Mouse (Mus musculus) liver, embryonic 12.5 days (tissue): ENCODE data around the gene Ppfibp2. TPM values are rescaled to one million over a fixed set of nuclear protein-coding genes. Genes with fewer than 3 reads are reported as not detected.

Experiments used
- polyA plus RNA-seq: library from polyadenylated mRNA; unstranded; fragments of >200 nt; fragmentation: Nextera tagmentation; extraction: Ambion mirVana; gene quantifications from 2 replicates; pipeline ENCODE4 v1.2.1, GENCODE M21; 2016

Gene Ppfibp2
- polyA plus RNA-seq, 1 experiment from 2014 or later, result 3.9 TPM

Other genes starting within 250 kb of the Ppfibp2 start
- gene Syt9, start 224.5 kb upstream of the Ppfibp2 start, polyA plus RNA-seq, result 1.0 and 1.6 TPM in 2 replicates
- 2.8 and 3.7 TPM in 2 replicates for gene Olfml1, start 27.8 kb upstream of the Ppfibp2 start, polyA plus RNA-seq
- not detected in 2 replicates for gene 5330417H12Rik, start 30.0 kb downstream of the Ppfibp2 start, polyA plus RNA-seq
- 0.04 and 0.05 TPM in 2 replicates for gene Cyb5r2, start 162.8 kb downstream of the Ppfibp2 start, polyA plus RNA-seq
- gene Ovch2, start 206.0 kb downstream of the Ppfibp2 start, polyA plus RNA-seq, result not detected in 2 replicates
- not detected in 2 replicates for gene Olfr467, start 217.1 kb downstream of the Ppfibp2 start, polyA plus RNA-seq
- not detected in 2 replicates for gene Olfr469, start 230.3 kb downstream of the Ppfibp2 start, polyA plus RNA-seq